Mouse (Mus musculus): ENCODE measurements around the gene Ggcx.

- no peak for TF ChIP-seq POLR2A (IDR thresholded peaks at IDR 0.05; ENCODE audit: low read depth, low read length)
- TF ChIP-seq CTCF (IDR thresholded peaks at IDR 0.05; ENCODE audit: extremely low read depth, insufficient read depth, insufficient read length, insufficient replicate concordance), result no peak
Measured at GRCm38 (mm10) chr6:72382494-72382893, 31.6 kb upstream of the Ggcx start.
